In the genomic region with DNA sequence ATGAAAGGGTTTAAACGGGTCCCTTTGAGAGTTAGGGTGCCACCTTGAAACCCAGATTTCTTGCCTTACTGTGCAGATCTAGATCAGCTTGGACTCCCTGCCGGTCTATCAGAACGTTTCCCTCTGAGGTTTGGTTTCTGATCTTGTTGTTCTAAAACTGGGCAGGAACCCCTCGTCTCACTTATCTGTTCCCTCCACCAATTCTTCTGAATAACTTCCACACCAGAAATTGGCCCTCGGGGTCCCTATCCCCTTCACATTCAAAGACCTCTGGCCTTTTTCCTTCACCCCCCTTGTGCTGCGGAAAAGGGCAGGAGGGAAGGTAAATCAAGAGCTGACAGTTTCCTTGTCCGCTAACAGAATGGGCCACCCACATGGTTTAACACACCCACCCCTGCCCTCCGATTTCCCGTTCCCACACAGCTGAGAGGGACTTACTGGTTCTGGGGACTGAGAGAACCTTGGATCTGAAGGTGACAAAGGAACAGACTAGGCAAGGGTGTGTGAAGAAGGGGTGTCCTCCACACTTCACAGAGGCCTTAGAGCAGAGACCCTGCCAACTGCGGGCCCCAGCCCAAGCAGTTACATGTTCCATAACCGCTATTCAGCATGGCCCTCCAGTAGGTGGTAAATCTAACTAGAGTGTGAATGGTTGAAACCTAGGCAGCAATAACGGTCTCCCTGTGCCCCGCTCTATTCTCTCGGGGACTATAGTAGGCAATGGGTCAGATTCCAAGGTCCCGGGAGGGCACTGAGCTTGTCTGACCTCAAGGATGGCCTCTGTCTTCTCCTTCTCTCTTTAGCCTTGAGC, we compare ENCODE assay signal across 8 mouse cellular contexts. TPM values are rescaled to one million over a fixed set of nuclear protein-coding genes. Genes with fewer than 3 reads are reported as not detected.
DNase-seq lines count a peak whose midpoint lies in the region; ATAC-seq lines count a peak whose summit lies in the region.

No protein-coding gene starts in this region.

- DNase-seq in urinary bladder, adult 2 months (ENCODE audit: low spot score), result peak; percentile 16
- no peak for DNase-seq in urinary bladder, postnatal 36 days (ENCODE audit: low spot score in 2 of 2)
- DNase-seq in hindbrain, embryonic 14.5 days (ENCODE audit: low spot score), result no peak
- DNase-seq in liver, embryonic 13.5 days, result no peak
- DNase-seq in thymus, postnatal 14 days, result no peak
- DNase-seq in frontal cortex, adult 2 months (ENCODE audit: extremely low spot score in 1 of 2, low spot score in 1 of 2), result no peak
- no peak for DNase-seq in thymus, adult 18-20 months
- DNase-seq in cerebellum, adult 11-12 months, result no peak

- no peak for ATAC-seq in hindbrain, embryonic 14.5 days (ENCODE audit: low FRiP score)
- no peak for ATAC-seq in liver, embryonic 13.5 days (ENCODE audit: low read depth)

- H3K27me3 ChIP-seq in hindbrain, embryonic 14.5 days (ENCODE audit: control insufficient read depth, insufficient read depth, low read length), result peaks cover 76% of the 10 kb centered on the region
- peaks cover 92% of the 10 kb centered on the region for H3K27me3 ChIP-seq in liver, embryonic 13.5 days

- WGBS in hindbrain, embryonic 14.5 days, result 10% methylated on average over 15 of the region's 15 CpGs
- 15% methylated on average over 15 of the region's 15 CpGs for WGBS in liver, embryonic 13.5 days (ENCODE audit: insufficient replicate concordance)

- H3K4me3 ChIP-seq in hindbrain, embryonic 14.5 days (replicated peaks; ENCODE audit: low read length), result peak overlapping the region; percentile 61
- peak overlapping the region; percentile 52 for H3K4me3 ChIP-seq in liver, embryonic 13.5 days (replicated peaks)

- peak overlapping the region; percentile 88 for H3K4me2 ChIP-seq in hindbrain, embryonic 14.5 days (replicated peaks)
- H3K4me2 ChIP-seq in liver, embryonic 13.5 days, result peak overlapping the region; percentile 68

- 0 out of 2 replicates have a peak overlapping the region, but pooled peaks have one; percentile 6 for H3K9ac ChIP-seq in hindbrain, embryonic 14.5 days
- H3K9ac ChIP-seq in liver, embryonic 13.5 days, result no peak overlapping the region

- no peaks in the 10 kb centered on the region for H3K36me3 ChIP-seq in hindbrain, embryonic 14.5 days (replicated peaks; ENCODE audit: control insufficient read depth, insufficient read depth)
- H3K36me3 ChIP-seq in liver, embryonic 13.5 days, result no peaks in the 10 kb centered on the region

- no peak overlapping the region for H3K27ac ChIP-seq in hindbrain, embryonic 14.5 days
- no peak overlapping the region for H3K27ac ChIP-seq in liver, embryonic 13.5 days

- H3K4me1 ChIP-seq in hindbrain, embryonic 14.5 days (replicated peaks; ENCODE audit: control insufficient read depth, insufficient read depth, low read length), result peaks cover 30% of the 10 kb centered on the region
- H3K4me1 ChIP-seq in liver, embryonic 13.5 days (replicated peaks), result peaks cover 77% of the 10 kb centered on the region

- no peaks in the 10 kb centered on the region for H3K9me3 ChIP-seq in hindbrain, embryonic 14.5 days (ENCODE audit: control insufficient read depth, low read length)
- H3K9me3 ChIP-seq in liver, embryonic 13.5 days (replicated peaks), result no peaks in the 10 kb centered on the region

RNA-seq across cellular contexts. Expression of gene Grrp1, which starts 0.8 kb away (rescaled TPM):
- polyA plus RNA-seq in urinary bladder, adult 2 months (2012; rRNA removed), result 13.7 TPM in 2 replicates
- 16.4 and 16.9 TPM in 2 replicates for polyA plus RNA-seq in hindbrain, embryonic 14.5 days (2014; fragmentation: Nextera tagmentation; extraction: Ambion mirVana)
- polyA plus RNA-seq in liver, embryonic 13.5 days (2015; fragmentation: Nextera tagmentation; extraction: Ambion mirVana), result 0.61 and 0.83 TPM in 2 replicates
- 7.4 and 7.9 TPM in 2 replicates for polyA plus RNA-seq in frontal cortex, adult 2 months (2012; rRNA removed)

RNA-seq across cellular contexts. Expression of gene Gm30191, which starts 6.4 kb away (rescaled TPM):
- not detected in 2 replicates for polyA plus RNA-seq in urinary bladder, adult 2 months (2012; rRNA removed)
- 0.35 and 0.87 TPM in 2 replicates for polyA plus RNA-seq in hindbrain, embryonic 14.5 days (2014; fragmentation: Nextera tagmentation; extraction: Ambion mirVana)
- not detected in 2 replicates for polyA plus RNA-seq in liver, embryonic 13.5 days (2015; fragmentation: Nextera tagmentation; extraction: Ambion mirVana)
- polyA plus RNA-seq in frontal cortex, adult 2 months (2012; rRNA removed), result not detected in 2 replicates

RNA-seq across cellular contexts. Expression of gene Zfp593, which starts 7.7 kb away (rescaled TPM):
- polyA plus RNA-seq in urinary bladder, adult 2 months (2012; rRNA removed), result 8.9 and 11.0 TPM in 2 replicates
- 12.5 and 14.4 TPM in 2 replicates for polyA plus RNA-seq in hindbrain, embryonic 14.5 days (2014; fragmentation: Nextera tagmentation; extraction: Ambion mirVana)
- polyA plus RNA-seq in liver, embryonic 13.5 days (2015; fragmentation: Nextera tagmentation; extraction: Ambion mirVana), result 10.6 and 11.3 TPM in 2 replicates
- 10.0 and 11.3 TPM in 2 replicates for polyA plus RNA-seq in frontal cortex, adult 2 months (2012; rRNA removed)

RNA-seq across cellular contexts. Expression of gene E130218I03Rik, which starts 9.7 kb away (rescaled TPM):
- not detected in 2 replicates for polyA plus RNA-seq in urinary bladder, adult 2 months (2012; rRNA removed)
- polyA plus RNA-seq in hindbrain, embryonic 14.5 days (2014; fragmentation: Nextera tagmentation; extraction: Ambion mirVana), result 0.32 TPM in 1 of 2 replicates, not detected in the other
- polyA plus RNA-seq in liver, embryonic 13.5 days (2015; fragmentation: Nextera tagmentation; extraction: Ambion mirVana), result 0.21 and 0.52 TPM in 2 replicates
- polyA plus RNA-seq in frontal cortex, adult 2 months (2012; rRNA removed), result not detected in 2 replicates

RNA-seq across cellular contexts. Expression of gene Cnksr1, which starts 14.9 kb away (rescaled TPM):
- polyA plus RNA-seq in urinary bladder, adult 2 months (2012; rRNA removed), result 11.5 and 13.1 TPM in 2 replicates
- 0.13 and 0.31 TPM in 2 replicates for polyA plus RNA-seq in hindbrain, embryonic 14.5 days (2014; fragmentation: Nextera tagmentation; extraction: Ambion mirVana)
- polyA plus RNA-seq in liver, embryonic 13.5 days (2015; fragmentation: Nextera tagmentation; extraction: Ambion mirVana), result 0.05 and 0.07 TPM in 2 replicates
- 0.36 and 0.44 TPM in 2 replicates for polyA plus RNA-seq in frontal cortex, adult 2 months (2012; rRNA removed)
